In genomic region chr2:27745673-27746620, GRCm38 (mm10) we compare ENCODE assay signal across 8 mouse cellular contexts.
DNase-seq lines count a peak whose midpoint lies in the region; ATAC-seq and TF ChIP-seq lines count a peak whose summit lies in the region.

No protein-coding gene starts in this region.

- H3K9me3 ChIP-seq in heart, embryonic 15.5 days (replicated peaks) = no peaks in the 10 kb centered on the region
- H3K9me3 ChIP-seq in limb, embryonic 11.5 days (ENCODE audit: control insufficient read depth, low read length) = no peaks in the 10 kb centered on the region
- no peaks in the 10 kb centered on the region for H3K9me3 ChIP-seq in midbrain, postnatal 0 days (ENCODE audit: low read length)

- H3K4me1 ChIP-seq in brown adipose tissue, adult 24 weeks (ENCODE audit: control insufficient read depth, insufficient read depth, insufficient read length, low read length) = peaks cover 35% of the 10 kb centered on the region
- peaks cover 51% of the 10 kb centered on the region for H3K4me1 ChIP-seq in heart, embryonic 15.5 days (replicated peaks)
- peaks cover 24% of the 10 kb centered on the region for H3K4me1 ChIP-seq in limb, embryonic 11.5 days (ENCODE audit: control insufficient read depth, insufficient read depth, low read length)
- peaks cover 5% of the 10 kb centered on the region; the same call in 1 of the 2 replicates for H3K4me1 ChIP-seq in midbrain, postnatal 0 days (ENCODE audit: insufficient read depth, low read length)
- peaks cover 16% of the 10 kb centered on the region for H3K4me1 ChIP-seq in cerebellum, adult 2 months (ENCODE audit: control insufficient read depth, insufficient read depth, low read length)

- peak; percentile 51 for DNase-seq in layer of hippocampus, adult 11-12 months (ENCODE audit: low spot score)
- DNase-seq in layer of hippocampus, adult 9-10 months (ENCODE audit: low spot score) = no peak
- peak; percentile 44 for DNase-seq in limb, embryonic 11.5 days (ENCODE audit: low spot score)
- DNase-seq in midbrain, postnatal 0 days (ENCODE audit: low spot score) = peak; percentile 49
- no peak for DNase-seq in cerebellum, adult 2 months
- no peak for DNase-seq in thymus, adult 18-20 months

- 22% methylated on average over 18 of the region's 18 CpGs for WGBS in heart, embryonic 15.5 days
- WGBS in limb, embryonic 11.5 days = 17% methylated on average over 18 of the region's 18 CpGs
- 19% methylated on average over 18 of the region's 18 CpGs for WGBS in midbrain, postnatal 0 days
- WGBS in cerebellum, adult 2 months = 75% methylated on average over 18 of the region's 18 CpGs

- H3K27ac ChIP-seq in brown adipose tissue, adult 24 weeks (replicated peaks; ENCODE audit: low read depth, low read length) = peak overlapping the region; percentile 86
- H3K27ac ChIP-seq in heart, embryonic 15.5 days = peak overlapping the region; percentile 69
- peak overlapping the region; percentile 47; the same call in 1 of the 2 replicates for H3K27ac ChIP-seq in limb, embryonic 11.5 days (replicated peaks; ENCODE audit: low read depth, low read length)
- no peak overlapping the region for H3K27ac ChIP-seq in midbrain, postnatal 0 days (ENCODE audit: low read depth, low read length)
- no peak overlapping the region for H3K27ac ChIP-seq in cerebellum, adult 2 months (ENCODE audit: insufficient read depth, low read length)

- peak overlapping the region; percentile 32 for H3K9ac ChIP-seq in heart, embryonic 15.5 days
- H3K9ac ChIP-seq in limb, embryonic 11.5 days (ENCODE audit: low read length) = no peak overlapping the region
- no peak overlapping the region for H3K9ac ChIP-seq in midbrain, postnatal 0 days (replicated peaks; ENCODE audit: low read length, poor library complexity, severe bottlenecking)

- 0 out of 2 replicates have a peak overlapping the region, but pooled peaks have one; percentile 17 for H3K4me2 ChIP-seq in heart, embryonic 15.5 days
- H3K4me2 ChIP-seq in limb, embryonic 11.5 days (ENCODE audit: low read depth, severe bottlenecking) = no peak overlapping the region
- H3K4me2 ChIP-seq in midbrain, postnatal 0 days (ENCODE audit: low read depth, low read length, poor library complexity, severe bottlenecking) = no peak overlapping the region

- no peak for TF ChIP-seq POLR2A in cerebellum, adult 2 months (IDR thresholded peaks at IDR 0.05; ENCODE audit: borderline replicate concordance, insufficient read depth, low read length)

- H3K27me3 ChIP-seq in heart, embryonic 15.5 days = no peaks in the 10 kb centered on the region
- H3K27me3 ChIP-seq in limb, embryonic 11.5 days (ENCODE audit: control insufficient read depth, insufficient read depth, low read length) = no peaks in the 10 kb centered on the region
- H3K27me3 ChIP-seq in midbrain, postnatal 0 days (ENCODE audit: insufficient read depth, low read length) = no peaks in the 10 kb centered on the region
- no peaks in the 10 kb centered on the region for H3K27me3 ChIP-seq in cerebellum, adult 2 months (ENCODE audit: control insufficient read depth, insufficient read depth, low read length)

- H3K4me3 ChIP-seq in brown adipose tissue, adult 24 weeks (ENCODE audit: insufficient read depth, low read depth, low read length) = no peak overlapping the region
- no peak overlapping the region for H3K4me3 ChIP-seq in heart, embryonic 15.5 days
- H3K4me3 ChIP-seq in limb, embryonic 11.5 days (ENCODE audit: low read depth, low read length) = no peak overlapping the region
- H3K4me3 ChIP-seq in midbrain, postnatal 0 days (ENCODE audit: low read depth, low read length) = no peak overlapping the region
- H3K4me3 ChIP-seq in cerebellum, adult 2 months (replicated peaks; ENCODE audit: insufficient read depth, low read depth, low read length) = no peak overlapping the region

- peak; percentile 53; the same call in 1 of the 2 replicates for ATAC-seq in heart, embryonic 15.5 days (replicated peaks; ENCODE audit: insufficient number of reproducible peaks, insufficient read depth, low FRiP score, low read depth)
- no peak for ATAC-seq in limb, embryonic 11.5 days (ENCODE audit: insufficient number of reproducible peaks, low FRiP score, low TSS enrichment, low read depth)
- 0 out of 2 replicates have a peak, but pooled peaks have one; percentile 28 for ATAC-seq in midbrain, postnatal 0 days (ENCODE audit: low FRiP score)

- H3K36me3 ChIP-seq in heart, embryonic 15.5 days = peaks cover 25% of the 10 kb centered on the region
- peaks cover 9% of the 10 kb centered on the region; the same call in 1 of the 2 replicates for H3K36me3 ChIP-seq in limb, embryonic 11.5 days (ENCODE audit: control insufficient read depth, insufficient read depth, low read length)
- no peaks in the 10 kb centered on the region; the same call in none of the 2 replicates for H3K36me3 ChIP-seq in midbrain, postnatal 0 days (ENCODE audit: insufficient read depth, low read length)

- peak; percentile 37 for TF ChIP-seq CTCF in midbrain, postnatal 0 days (IDR thresholded peaks at IDR 0.05)
- TF ChIP-seq CTCF in cerebellum, adult 2 months (IDR thresholded peaks at IDR 0.05; ENCODE audit: borderline replicate concordance, insufficient read depth, low read depth, low read length) = no peak

Comparison
In these comparisons a context has a peak if more than half of its experiments do, and no peak if none do; other contexts are left out.
1. DNase-seq: peak in layer of hippocampus, adult 11-12 months (single experiment), limb, embryonic 11.5 days (single experiment) and midbrain, postnatal 0 days (single experiment); none in layer of hippocampus, adult 9-10 months (single experiment), cerebellum, adult 2 months (0 of 2) and thymus, adult 18-20 months (0 of 2).
2. H3K27ac ChIP-seq: peak in brown adipose tissue, adult 24 weeks (single experiment), heart, embryonic 15.5 days (single experiment) and limb, embryonic 11.5 days (single experiment); none in midbrain, postnatal 0 days (single experiment) and cerebellum, adult 2 months (single experiment).